Mouse (Mus musculus): ENCODE results near the gene Ankrd52.
A peak's percentile ranks its signal among the peaks of the same experiment; 100 is the strongest.
"Not testable (repeated sequence)": the region's sequence is repeated elsewhere in the genome, so short reads cannot be mapped to it uniquely, and the experiment has no call there.

The Ankrd52 gene

GRCm38 (mm10) chr10:128376455-128377211 is at the start of gene Ankrd52:
TSS of gene Ankrd52 (plus strand) at chr10:128377115.
- peak; percentile 88 for DNase-seq

- DNase-seq = no peak
Observed at GRCm38 (mm10) chr10:128327610-128328009, 49.3 kb upstream of the Ankrd52 start.

- not testable (repeated sequence) for DNase-seq
Observed at GRCm38 (mm10) chr10:128332358-128333249, 44.3 kb upstream of the Ankrd52 start.

GRCm38 (mm10) chr10:128335582-128335981 is 41.3 kb upstream of the Ankrd52 start:
- peak; percentile 88 for DNase-seq

GRCm38 (mm10) chr10:128336195-128336594 is 40.7 kb upstream of the Ankrd52 start:
- no peak for DNase-seq

GRCm38 (mm10) chr10:128336597-128336996 is 40.3 kb upstream of the Ankrd52 start:
- no peak for DNase-seq

GRCm38 (mm10) chr10:128337306-128338181 is 39.4 kb upstream of the Ankrd52 start, which contains the start of gene Cs:
TSS of gene Cs (plus strand) at chr10:128337734.
- peak; percentile 98 for DNase-seq

GRCm38 (mm10) chr10:128338415-128338814 is 38.5 kb upstream of the Ankrd52 start:
- no peak for DNase-seq

GRCm38 (mm10) chr10:128338948-128339347 is 38.0 kb upstream of the Ankrd52 start:
- no peak for DNase-seq

- no peak for DNase-seq
Observed at GRCm38 (mm10) chr10:128340257-128340656, 36.7 kb upstream of the Ankrd52 start.

GRCm38 (mm10) chr10:128343436-128343835 is 33.5 kb upstream of the Ankrd52 start:
- no peak for DNase-seq

GRCm38 (mm10) chr10:128344568-128345275 is 32.2 kb upstream of the Ankrd52 start:
- peak; percentile 86 for DNase-seq

GRCm38 (mm10) chr10:128347541-128347940 is 29.4 kb upstream of the Ankrd52 start:
- no peak for DNase-seq

- DNase-seq = peak; percentile 70
Observed at GRCm38 (mm10) chr10:128358796-128359195, 18.1 kb upstream of the Ankrd52 start.

- DNase-seq = no peak
Observed at GRCm38 (mm10) chr10:128359226-128359625, 17.7 kb upstream of the Ankrd52 start.

GRCm38 (mm10) chr10:128361836-128362235 is 15.1 kb upstream of the Ankrd52 start:
- DNase-seq = no peak

GRCm38 (mm10) chr10:128362568-128362967 is 14.3 kb upstream of the Ankrd52 start:
- peak; percentile 44 for DNase-seq

- no peak for DNase-seq
Observed at GRCm38 (mm10) chr10:128367899-128368401, 9.0 kb upstream of the Ankrd52 start.

GRCm38 (mm10) chr10:128368402-128369217 is 8.3 kb upstream of the Ankrd52 start, which contains the start of gene Coq10a:
TSS of gene Coq10a (minus strand) at chr10:128368997.
- peak; percentile 94 for DNase-seq

GRCm38 (mm10) chr10:128369218-128369543 is 7.7 kb upstream of the Ankrd52 start:
- DNase-seq = no peak

GRCm38 (mm10) chr10:128369599-128369998 is 7.3 kb upstream of the Ankrd52 start:
- no peak for DNase-seq
